Mouse (Mus musculus) left cerebral cortex, adult 2 months (tissue): ENCODE measurements around the gene Tent5b. TPM values are rescaled to one million over a fixed set of nuclear protein-coding genes. Genes with fewer than 3 reads are reported as not detected.

Experiments used
- DNase-seq, 2 experiments: peaks; one replicate each; pipeline ENCODE4 v3.0.0; 2021 to 2022; ENCODE audit warnings: low spot score in 2 of 2, mixed read lengths in 1 of 2; ENCODE audit errors: extremely low spot score in 1 of 2
- H3K27ac ChIP-seq: fragments of 200-600 bp; 2 replicates; pipeline ENCODE4 v1.8.1; 2022
- H3K4me3 ChIP-seq: fragments of 200-600 bp; 2 replicates; pipeline ENCODE4 v1.8.1; 2022
- CTCF ChIP-seq: fragments of 200-600 bp; IDR thresholded peaks from 2 replicates; pipeline ENCODE4 v1.8.1; 2022; ENCODE audit warnings: antibody characterized with exemption, mild to moderate bottlenecking, moderate library complexity
- intact Hi-C: fragments of 180-260 bp; cut with DNase I; formaldehyde crosslinking; loops from one replicate; pipeline ENCODE4 v1.15.1; 2025
- total RNA-seq, 2 experiments: library from RNA; stranded (reverse); gene quantifications; 2 replicates each; pipeline ENCODE4 v1.2.3; 2021

Gene Tent5b
- total RNA-seq, 2 experiments from 2014 or later, result not detected

- H3K27ac ChIP-seq, result no peak overlapping the region
- DNase-seq, result no peak
- no peak for TF ChIP-seq CTCF
- intact Hi-C loops, result no loop called here
- H3K4me3 ChIP-seq, result no peak overlapping the region
Observed at GRCm38 (mm10) chr4:133448708-133449388, 31.1 kb upstream of the Tent5b start.

- H3K4me3 ChIP-seq, result no peak overlapping the region
- TF ChIP-seq CTCF, result peak; percentile 94
- peak; percentile 28 to 45 for DNase-seq
- intact Hi-C loops, result loop anchor here (2.0 to 10.0 kb wide), 3 partner anchors 139 to 445 kb away; no protein-coding TSS in a partner anchor
- H3K27ac ChIP-seq, result no peak overlapping the region
Observed at GRCm38 (mm10) chr4:133449726-133450125, 30.2 kb upstream of the Tent5b start.

GRCm38 (mm10) chr4:133451536-133451935 is 28.4 kb upstream of the Tent5b start:
- peak; percentile 99 for TF ChIP-seq CTCF
- DNase-seq, result peak; percentile 80 to 88
- Histone ChIP-seq H3K4me3 (no peak overlapping the region), H3K27ac (no peak overlapping the region)
- intact Hi-C loops, result loop anchor here (1.0 to 10.0 kb wide), 4 partner anchors 27 to 447 kb away; no protein-coding TSS in a partner anchor

- DNase-seq, result no peak
- no peak overlapping the region for H3K4me3 ChIP-seq
- intact Hi-C loops, result loop anchor here (10.0 kb wide), 2 partner anchors 218 to 448 kb away; no protein-coding TSS in a partner anchor
- H3K27ac ChIP-seq, result no peak overlapping the region
- TF ChIP-seq CTCF, result no peak
Observed at GRCm38 (mm10) chr4:133452433-133452832, 27.5 kb upstream of the Tent5b start.

GRCm38 (mm10) chr4:133458044-133458443 is 21.9 kb upstream of the Tent5b start:
- intact Hi-C loops, result loop anchor here (10.0 kb wide), 2 partner anchors 223 to 453 kb away; no protein-coding TSS in a partner anchor
- no peak overlapping the region for H3K27ac ChIP-seq
- no peak for TF ChIP-seq CTCF
- H3K4me3 ChIP-seq, result no peak overlapping the region
- DNase-seq, result no peak

- no peak for DNase-seq
- intact Hi-C loops, result no loop called here
- no peak overlapping the region for H3K4me3 ChIP-seq
- TF ChIP-seq CTCF, result no peak
- H3K27ac ChIP-seq, result no peak overlapping the region
Observed at GRCm38 (mm10) chr4:133460006-133460405, 19.9 kb upstream of the Tent5b start.

- no peak for TF ChIP-seq CTCF
- intact Hi-C loops, result no loop called here
- H3K4me3 ChIP-seq, result no peak overlapping the region
- no peak for DNase-seq
- no peak overlapping the region for H3K27ac ChIP-seq
Observed at GRCm38 (mm10) chr4:133460796-133461325, 19.1 kb upstream of the Tent5b start.

- DNase-seq, result no peak
- Histone ChIP-seq H3K27ac (no peak overlapping the region), H3K4me3 (no peak overlapping the region)
- TF ChIP-seq CTCF, result no peak
- intact Hi-C loops, result no loop called here
Observed at GRCm38 (mm10) chr4:133461362-133461761, 18.6 kb upstream of the Tent5b start.

- DNase-seq, result no peak
- Histone ChIP-seq H3K4me3 (no peak overlapping the region), H3K27ac (no peak overlapping the region)
- no peak for TF ChIP-seq CTCF
- intact Hi-C loops, result no loop called here
Observed at GRCm38 (mm10) chr4:133463184-133463583, 16.7 kb upstream of the Tent5b start.

GRCm38 (mm10) chr4:133468080-133468479 is 11.9 kb upstream of the Tent5b start:
- TF ChIP-seq CTCF, result no peak
- intact Hi-C loops, result no loop called here
- Histone ChIP-seq H3K27ac (no peak overlapping the region), H3K4me3 (peak overlapping the region; percentile 53)
- peak; percentile 65 to 79 for DNase-seq

GRCm38 (mm10) chr4:133469122-133469521 is 10.8 kb upstream of the Tent5b start:
- TF ChIP-seq CTCF, result no peak
- intact Hi-C loops, result no loop called here
- no peak overlapping the region for H3K4me3 ChIP-seq
- no peak overlapping the region for H3K27ac ChIP-seq
- no peak for DNase-seq

- Histone ChIP-seq H3K27ac (no peak overlapping the region), H3K4me3 (no peak overlapping the region)
- no peak; the same call in none of the 2 replicates for TF ChIP-seq CTCF
- no peak for DNase-seq
- intact Hi-C loops, result no loop called here
Observed at GRCm38 (mm10) chr4:133471135-133471821, 8.7 kb upstream of the Tent5b start.
